9 mouse cellular contexts compared by ENCODE assay signal in genomic region chr2:92375788-92376187, GRCm38 (mm10). TPM values are rescaled to one million over a fixed set of nuclear protein-coding genes. Genes with fewer than 3 reads are reported as not detected.
A peak's percentile ranks its signal among the peaks of the same experiment; 100 is the strongest.
DNase-seq lines count a peak whose midpoint lies in the region; ATAC-seq and TF ChIP-seq lines count a peak whose summit lies in the region.
"Had no signal": no experiment of that assay in that cellular context is flagged by ENCODE, and none has a peak within 500 bp of the region (broad histone marks: within the 10 kb centered on the region; RNA-seq: fewer than 3 reads in every experiment).

No protein-coding gene starts in this region.

- H3K9ac ChIP-seq in heart, embryonic 12.5 days, result peak overlapping the region; percentile 85
- H3K9ac ChIP-seq in forebrain, embryonic 13.5 days, result peak overlapping the region; percentile 80
- peak overlapping the region; percentile 87 for H3K9ac ChIP-seq in liver, embryonic 16.5 days (ENCODE audit: low read depth, low read length)

- peak overlapping the region; percentile 83 for H3K4me3 ChIP-seq in heart, embryonic 12.5 days
- H3K4me3 ChIP-seq in E14TG2a.4 (replicated peaks; ENCODE audit: low read length), result peak overlapping the region; percentile 97
- H3K4me3 ChIP-seq in forebrain, embryonic 13.5 days, result peak overlapping the region; percentile 80
- H3K4me3 ChIP-seq in liver, embryonic 16.5 days (ENCODE audit: low read depth, low read length), result peak overlapping the region; percentile 93

- H3K27me3 ChIP-seq in heart, embryonic 12.5 days (replicated peaks), result peaks cover 29% of the 10 kb centered on the region
- no peaks in the 10 kb centered on the region for H3K27me3 ChIP-seq in E14TG2a.4 (ENCODE audit: insufficient read depth, low read length)
- peaks cover 12% of the 10 kb centered on the region for H3K27me3 ChIP-seq in forebrain, embryonic 13.5 days
- peaks cover 16% of the 10 kb centered on the region for H3K27me3 ChIP-seq in liver, embryonic 16.5 days (ENCODE audit: control insufficient read depth, insufficient read depth, low read depth, low read length)
- H3K27me3 ChIP-seq: Patski had no signal

- peak overlapping the region; percentile 84; the same call in 1 of the 2 replicates for H3K27ac ChIP-seq in heart, embryonic 12.5 days (ENCODE audit: poor library complexity, severe bottlenecking)
- H3K27ac ChIP-seq in forebrain, embryonic 13.5 days, result peak overlapping the region; percentile 85; the same call in 1 of the 2 replicates
- H3K27ac ChIP-seq in liver, embryonic 16.5 days (ENCODE audit: low read length), result peak overlapping the region; percentile 86

- peak overlapping the region; percentile 97 for H3K4me2 ChIP-seq in heart, embryonic 12.5 days
- peak overlapping the region; percentile 82 for H3K4me2 ChIP-seq in forebrain, embryonic 13.5 days
- peak overlapping the region; percentile 99 for H3K4me2 ChIP-seq in liver, embryonic 16.5 days (ENCODE audit: low read depth, low read length)

- H3K36me3 ChIP-seq in heart, embryonic 12.5 days, result peaks cover 33% of the 10 kb centered on the region
- peaks cover 37% of the 10 kb centered on the region for H3K36me3 ChIP-seq in E14TG2a.4 (ENCODE audit: insufficient read depth, low read length)
- H3K36me3 ChIP-seq in forebrain, embryonic 13.5 days (ENCODE audit: poor library complexity, severe bottlenecking), result peaks cover 38% of the 10 kb centered on the region
- peaks cover 20% of the 10 kb centered on the region for H3K36me3 ChIP-seq in liver, embryonic 16.5 days (ENCODE audit: control insufficient read depth, insufficient read depth)

- H3K4me1 ChIP-seq in heart, embryonic 12.5 days (replicated peaks), result peaks cover 29% of the 10 kb centered on the region
- peaks cover 68% of the 10 kb centered on the region for H3K4me1 ChIP-seq in E14TG2a.4 (replicated peaks; ENCODE audit: low read depth, low read length)
- peaks cover 46% of the 10 kb centered on the region for H3K4me1 ChIP-seq in forebrain, embryonic 13.5 days
- peaks cover 21% of the 10 kb centered on the region for H3K4me1 ChIP-seq in liver, embryonic 16.5 days (ENCODE audit: control insufficient read depth, low read depth, low read length)

- H3K9me3 ChIP-seq in heart, embryonic 12.5 days (replicated peaks), result no peaks in the 10 kb centered on the region
- no peaks in the 10 kb centered on the region for H3K9me3 ChIP-seq in E14TG2a.4 (ENCODE audit: low read length)
- no peaks in the 10 kb centered on the region for H3K9me3 ChIP-seq in forebrain, embryonic 13.5 days (replicated peaks)
- H3K9me3 ChIP-seq in liver, embryonic 16.5 days (replicated peaks; ENCODE audit: control insufficient read depth, low read length), result no peaks in the 10 kb centered on the region

- 10% methylated on average over 10 of the region's 10 CpGs for WGBS in heart, embryonic 12.5 days
- WGBS in forebrain, embryonic 13.5 days, result 13% methylated on average over 10 of the region's 10 CpGs
- WGBS in liver, embryonic 16.5 days (ENCODE audit: insufficient replicate concordance), result 5% methylated on average over 10 of the region's 10 CpGs

- no peak for TF ChIP-seq CTCF in E14TG2a.4 (conservative IDR thresholded peaks at IDR 0.05; ENCODE audit: low read length)

- no peak for DNase-seq in heart, adult 9 months (ENCODE audit: low spot score in 2 of 2)
- no peak for DNase-seq in cerebellum, postnatal 4 days (ENCODE audit: low spot score in 2 of 2)
- DNase-seq in spleen, postnatal 4 days (ENCODE audit: low spot score in 2 of 2), result no peak
- DNase-seq in thymus, postnatal 25 days, result no peak

- no peak for ATAC-seq in heart, embryonic 12.5 days (ENCODE audit: insufficient number of reproducible peaks, low FRiP score)
- no peak for ATAC-seq in forebrain, embryonic 13.5 days
- ATAC-seq in liver, embryonic 16.5 days (ENCODE audit: low read depth), result no peak

RNA-seq across cellular contexts. Expression of gene Large2, which starts 1.1 kb away (rescaled TPM):
- polyA plus RNA-seq in heart, embryonic 12.5 days (2016; fragmentation: Nextera tagmentation; extraction: Ambion mirVana), result 1.2 and 1.8 TPM in 2 replicates
- 1.5 and 2.4 TPM in 2 replicates for polyA plus RNA-seq in forebrain, embryonic 13.5 days (2015; fragmentation: Nextera tagmentation; extraction: Ambion mirVana)
- 2.5 and 3.5 TPM in 2 replicates for polyA plus RNA-seq in liver, embryonic 16.5 days (2015; fragmentation: Nextera tagmentation; extraction: Ambion mirVana)

RNA-seq across cellular contexts. Expression of gene Pex16, which starts 1.3 kb away (rescaled TPM):
- polyA plus RNA-seq in heart, embryonic 12.5 days (2016; fragmentation: Nextera tagmentation; extraction: Ambion mirVana), result 14.1 and 16.0 TPM in 2 replicates
- polyA plus RNA-seq in forebrain, embryonic 13.5 days (2015; fragmentation: Nextera tagmentation; extraction: Ambion mirVana), result 33.8 and 33.9 TPM in 2 replicates
- polyA plus RNA-seq in liver, embryonic 16.5 days (2015; fragmentation: Nextera tagmentation; extraction: Ambion mirVana), result 23.7 and 24.6 TPM in 2 replicates

RNA-seq across cellular contexts. Expression of gene 1700029I15Rik, which starts 6.5 kb away (rescaled TPM):
- 1.2 and 1.7 TPM in 2 replicates for polyA plus RNA-seq in heart, embryonic 12.5 days (2016; fragmentation: Nextera tagmentation; extraction: Ambion mirVana)
- 6.2 and 6.6 TPM in 2 replicates for polyA plus RNA-seq in forebrain, embryonic 13.5 days (2015; fragmentation: Nextera tagmentation; extraction: Ambion mirVana)
- 1.1 and 1.5 TPM in 2 replicates for polyA plus RNA-seq in liver, embryonic 16.5 days (2015; fragmentation: Nextera tagmentation; extraction: Ambion mirVana)

RNA-seq across cellular contexts. Expression of gene Mapk8ip1, which starts 25.3 kb away (rescaled TPM):
- 6.8 and 7.9 TPM in 2 replicates for polyA plus RNA-seq in heart, embryonic 12.5 days (2016; fragmentation: Nextera tagmentation; extraction: Ambion mirVana)
- polyA plus RNA-seq in forebrain, embryonic 13.5 days (2015; fragmentation: Nextera tagmentation; extraction: Ambion mirVana), result 66.9 and 71.1 TPM in 2 replicates
- polyA plus RNA-seq in liver, embryonic 16.5 days (2015; fragmentation: Nextera tagmentation; extraction: Ambion mirVana), result 1.2 and 1.8 TPM in 2 replicates

RNA-seq across cellular contexts. Expression of gene Cry2, which starts 58.1 kb away (rescaled TPM):
- 28.0 and 30.1 TPM in 2 replicates for polyA plus RNA-seq in heart, embryonic 12.5 days (2016; fragmentation: Nextera tagmentation; extraction: Ambion mirVana)
- polyA plus RNA-seq in forebrain, embryonic 13.5 days (2015; fragmentation: Nextera tagmentation; extraction: Ambion mirVana), result 28.2 and 29.4 TPM in 2 replicates
- polyA plus RNA-seq in liver, embryonic 16.5 days (2015; fragmentation: Nextera tagmentation; extraction: Ambion mirVana), result 13.6 and 15.0 TPM in 2 replicates
